Mouse (Mus musculus): ENCODE results near the gene Gm13698.
"Not testable (repeated sequence)": the region's sequence is repeated elsewhere in the genome, so short reads cannot be mapped to it uniquely, and the experiment has no call there.

Gene Gm13698

GRCm38 (mm10) chr2:83955393-83955792 is at the start of gene Gm13698:
Gene Gm13698, plus strand, starts transcription at chr2:83955693.
- not testable (repeated sequence) for DNase-seq (ENCODE audit: inconsistent ontology term)

- no peak for DNase-seq (ENCODE audit: inconsistent ontology term)
These were observed 25.9 kb upstream of the Gm13698 start for GRCm38 (mm10) chr2:83929478-83930088.

DNA sequence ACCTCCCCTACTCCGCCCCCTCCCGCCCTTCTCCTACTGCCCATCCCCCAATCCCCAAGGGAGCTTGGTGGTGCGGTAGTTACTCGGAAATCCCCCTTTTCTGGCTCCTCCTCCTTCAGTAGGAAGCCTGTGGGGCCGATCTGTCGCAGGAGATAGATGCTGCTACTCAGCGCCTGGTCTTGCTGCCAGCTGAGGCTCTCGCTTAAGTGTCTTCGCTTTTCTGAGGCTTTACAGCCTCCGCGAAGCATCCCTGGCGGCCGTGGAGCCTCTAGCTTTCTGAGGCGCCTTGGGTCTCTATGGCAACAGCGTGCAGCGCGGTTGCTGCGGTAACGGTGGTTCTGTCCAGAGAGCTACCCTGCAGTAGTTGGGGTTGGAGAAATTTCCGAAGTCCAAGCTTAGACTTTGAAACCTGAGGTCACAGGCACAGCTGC is 14.5 kb upstream of the Gm13698 start, which contains the start of gene Zswim2:
TSS of gene Zswim2 (minus strand) at position 298 of the 431 bp plus-strand sequence.
- peak; percentile 60 for DNase-seq (ENCODE audit: inconsistent ontology term)

GRCm38 (mm10) chr2:83941378-83941777 is 14.1 kb upstream of the Gm13698 start:
- DNase-seq (ENCODE audit: inconsistent ontology term), result no peak

DNA sequence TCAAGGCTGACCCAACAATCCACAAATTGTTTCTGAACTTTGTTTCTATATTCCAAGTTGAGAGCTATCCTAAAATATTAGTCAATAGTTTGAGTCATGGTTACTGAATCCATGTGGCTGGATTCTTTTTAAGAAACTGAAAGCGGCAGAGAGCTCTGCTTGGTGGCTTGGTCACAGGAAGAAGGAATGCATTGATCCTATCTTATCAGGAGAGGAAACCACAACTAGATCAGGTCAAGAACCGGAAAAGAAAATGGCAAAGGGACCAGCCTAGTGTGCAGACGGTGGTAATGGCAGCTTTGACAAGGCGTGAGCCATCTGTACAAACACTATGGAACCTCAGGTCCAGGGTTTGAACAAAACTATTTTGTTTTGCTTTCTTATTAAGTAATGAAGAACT is 13.7 kb upstream of the Gm13698 start:
- DNase-seq (ENCODE audit: inconsistent ontology term), result peak; percentile 11

- DNase-seq (ENCODE audit: inconsistent ontology term), result not testable (repeated sequence)
These were observed 5.7 kb downstream of the Gm13698 start, which contains the start of gene Gm13693 for GRCm38 (mm10) chr2:83961203-83961602. Gene Gm13693, plus strand, starts transcription at chr2:83961503.

DNA sequence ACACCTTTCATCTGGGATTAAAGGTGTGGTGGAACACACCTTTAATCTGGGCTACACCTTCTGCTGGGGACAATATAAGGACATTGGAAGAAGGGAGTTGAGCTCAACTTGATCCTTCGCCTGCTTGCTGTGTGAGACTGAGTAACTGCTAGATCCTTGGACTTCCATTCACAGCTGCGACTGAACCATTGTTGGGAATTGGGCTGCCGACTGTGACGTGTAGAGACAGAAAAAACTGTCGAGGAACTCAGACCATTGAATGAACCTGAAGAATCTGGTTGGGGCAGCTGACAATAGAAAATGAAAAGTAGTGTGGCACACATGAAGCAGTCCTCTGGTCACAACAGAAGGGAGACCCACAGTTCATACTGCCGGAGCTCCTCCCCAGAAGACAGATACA is 11.5 kb downstream of the Gm13698 start, which contains the start of gene Gm13695:
TSS of gene Gm13695 (plus strand) at position 301 of the 400 bp plus-strand sequence.
- DNase-seq (ENCODE audit: inconsistent ontology term), result not testable (repeated sequence)

- not testable (repeated sequence) for DNase-seq (ENCODE audit: inconsistent ontology term)
These were observed 17.3 kb downstream of the Gm13698 start, which contains the start of gene Gm13696 for GRCm38 (mm10) chr2:83972823-83973222. Gene Gm13696, plus strand, starts transcription at chr2:83973123.

- not testable (repeated sequence) for DNase-seq (ENCODE audit: inconsistent ontology term)
These were observed 23.1 kb downstream of the Gm13698 start, which contains the start of gene Gm13694 for GRCm38 (mm10) chr2:83978633-83979032. Gene Gm13694, plus strand, starts transcription at chr2:83978933.

DNA sequence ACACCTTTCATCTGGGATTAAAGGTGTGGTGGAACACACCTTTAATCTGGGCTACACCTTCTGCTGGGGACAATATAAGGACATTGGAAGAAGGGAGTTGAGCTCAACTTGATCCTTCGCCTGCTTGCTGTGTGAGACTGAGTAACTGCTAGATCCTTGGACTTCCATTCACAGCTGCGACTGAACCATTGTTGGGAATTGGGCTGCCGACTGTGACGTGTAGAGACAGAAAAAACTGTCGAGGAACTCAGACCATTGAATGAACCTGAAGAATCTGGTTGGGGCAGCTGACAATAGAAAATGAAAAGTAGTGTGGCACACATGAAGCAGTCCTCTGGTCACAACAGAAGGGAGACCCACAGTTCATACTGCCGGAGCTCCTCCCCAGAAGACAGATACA is 28.9 kb downstream of the Gm13698 start, which contains the start of gene Gm13697:
TSS of gene Gm13697 (plus strand) at position 301 of the 400 bp plus-strand sequence.
- DNase-seq (ENCODE audit: inconsistent ontology term), result not testable (repeated sequence)

GRCm38 (mm10) chr2:83990253-83990652 is 34.8 kb downstream of the Gm13698 start, which contains the start of gene Gm13691:
Gene Gm13691, plus strand, starts transcription at chr2:83990553.
- not testable (repeated sequence) for DNase-seq (ENCODE audit: inconsistent ontology term)

DNA sequence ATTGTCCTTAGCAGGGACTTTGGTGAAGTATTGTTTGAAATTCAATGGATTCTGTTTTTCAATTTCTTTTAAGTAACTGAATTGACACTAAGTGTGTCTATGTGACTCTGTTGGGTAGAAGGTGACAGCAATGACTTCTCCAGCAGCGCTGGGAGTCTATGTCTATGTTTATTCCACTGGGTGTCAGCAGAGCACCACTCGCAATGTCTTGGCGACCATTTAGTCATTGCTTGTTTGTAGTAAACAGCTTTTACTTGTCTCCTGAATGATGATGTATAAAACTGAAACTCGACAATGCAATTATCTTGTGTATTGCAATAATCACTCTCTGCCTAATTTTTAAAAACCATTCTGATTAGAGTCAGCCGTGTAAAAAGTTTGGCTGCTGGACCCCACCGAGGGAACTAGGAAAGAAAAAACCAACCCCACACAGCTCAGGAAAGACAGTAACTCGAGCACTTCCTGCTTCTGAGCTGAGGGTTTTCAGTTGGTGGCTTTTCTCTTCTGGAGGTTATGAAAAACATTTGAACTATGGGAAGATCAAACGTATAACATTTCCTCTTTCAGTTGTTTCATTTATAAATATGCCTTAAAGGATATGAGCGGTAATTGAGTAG is 38.3 kb downstream of the Gm13698 start:
- not testable (repeated sequence) for DNase-seq (ENCODE audit: inconsistent ontology term)

GRCm38 (mm10) chr2:83994526-83994925 is 39.0 kb downstream of the Gm13698 start:
- DNase-seq (ENCODE audit: inconsistent ontology term), result not testable (repeated sequence)
